Mouse (Mus musculus) olfactory bulb, adult 2 months (tissue): ENCODE data around the gene Lta. TPM values are rescaled to one million over a fixed set of nuclear protein-coding genes. Genes with fewer than 3 reads are reported as not detected.
A peak's percentile ranks its signal among the peaks of the same experiment; 100 is the strongest.

ENCODE experiments used
- H3K27ac ChIP-seq: fragments of 200-500 bp; 2 replicates; pipeline ENCODE4 v1.5.1; 2012; ENCODE audit warnings: low read depth, low read length; ENCODE audit not compliant: insufficient read depth
- H3K4me1 ChIP-seq: fragments of 200-500 bp; 2 replicates; pipeline ENCODE4 v1.6.1; 2012; ENCODE audit warnings: low read length; ENCODE audit not compliant: control insufficient read depth, insufficient read depth
- H3K4me3 ChIP-seq: fragments of 200-500 bp; 2 replicates; pipeline ENCODE4 v1.5.1; 2012; ENCODE audit warnings: mild to moderate bottlenecking, low read depth, low read length, moderate library complexity; ENCODE audit not compliant: insufficient read depth
- CTCF ChIP-seq: fragments of 200-500 bp; IDR thresholded peaks from 2 replicates; pipeline ENCODE4 v1.5.1; 2012; ENCODE audit warnings: low read depth, mild to moderate bottlenecking, low read length, moderate library complexity; ENCODE audit not compliant: insufficient read depth
- POLR2A ChIP-seq: fragments of 200-500 bp; IDR thresholded peaks from 2 replicates; pipeline ENCODE4 v1.6.1; 2012; ENCODE audit warnings: mild to moderate bottlenecking, low read depth, low read length, moderate library complexity; ENCODE audit not compliant: insufficient read depth
- WGBS: fragments of 180-500 bp; shearing (Covaris S2); methylation state at CpG from one replicate; pipeline ENCODE4 v1.1.7; 2018; 5-methylcytosine and 5-hydroxymethylcytosine counted together
- polyA plus RNA-seq: library from polyadenylated mRNA; stranded (reverse); fragments of >200 nt; gene quantifications from 2 replicates; pipeline ENCODE4 v1.2.4, GENCODE M21; 2012; ENCODE audit warnings: low replicate concordance; ENCODE audit not compliant: missing spikeins, insufficient read depth, insufficient read length

Gene Lta
- polyA plus RNA-seq, 1 experiment: not detected

- H3K27ac ChIP-seq: no peak within 1 kb of the TSS
- H3K4me3 ChIP-seq: peak within 1 kb of the TSS; percentile 44
- H3K4me1 ChIP-seq: peaks cover 14% of the 10 kb centered on the region
- no peak for TF ChIP-seq CTCF
- no peak for TF ChIP-seq POLR2A
- WGBS: 85% methylated on average over 28 of the region's 28 CpGs
These were observed 11.0 kb downstream of the Lta start, which contains the start of gene Ltb for GRCm38 (mm10) chr17:35193881-35194843. Gene Ltb (plus strand): TSS chr17:35194439.

GRCm38 (mm10) chr17:35192924-35193323 is 12.2 kb downstream of the Lta start:
- WGBS: 91% methylated on average over 5 of the region's 5 CpGs
- H3K27ac ChIP-seq: no peak overlapping the region
- no peak for TF ChIP-seq POLR2A
- no peak for TF ChIP-seq CTCF

GRCm38 (mm10) chr17:35191723-35192122 is 13.4 kb downstream of the Lta start:
- WGBS: 63% methylated on average over 2 of the region's 2 CpGs
- H3K4me1 ChIP-seq: peaks cover 15% of the 10 kb centered on the region
- H3K4me3 ChIP-seq: no peak overlapping the region
- TF ChIP-seq POLR2A: no peak
- no peak for TF ChIP-seq CTCF
- no peak overlapping the region for H3K27ac ChIP-seq

More at GRCm38 (mm10) chr17:35192924-35193323, 12.2 kb downstream of the Lta start:
- H3K4me3 ChIP-seq: no peak overlapping the region
- H3K4me1 ChIP-seq: peaks cover 14% of the 10 kb centered on the region

- H3K27ac ChIP-seq: no peak overlapping the region
- H3K4me1 ChIP-seq: peaks cover 7% of the 10 kb centered on the region
- H3K4me3 ChIP-seq: no peak overlapping the region
- WGBS: 74% methylated on average over 4 of the region's 4 CpGs
- TF ChIP-seq CTCF (no peak), POLR2A (no peak)
These were observed 15.1 kb downstream of the Lta start for GRCm38 (mm10) chr17:35190096-35190495.

GRCm38 (mm10) chr17:35189186-35189585 is 16.0 kb downstream of the Lta start:
- 90% methylated on average over 1 of the region's 1 CpGs for WGBS
- TF ChIP-seq POLR2A: no peak
- no peak for TF ChIP-seq CTCF
- Histone ChIP-seq H3K4me1 (peaks cover 5% of the 10 kb centered on the region), H3K27ac (no peak overlapping the region), H3K4me3 (no peak overlapping the region)

- H3K27ac ChIP-seq: no peak within 1 kb of the TSS
- WGBS: 76% methylated on average over 7 of the region's 7 CpGs
- TF ChIP-seq CTCF (no peak), POLR2A (no peak)
These were observed 17.1 kb downstream of the Lta start, which contains the start of gene Lst1 for GRCm38 (mm10) chr17:35187959-35188610. Gene Lst1 (minus strand): TSS chr17:35188439.

GRCm38 (mm10) chr17:35187345-35187744 is 17.8 kb downstream of the Lta start:
- WGBS: 80% methylated on average over 4 of the region's 4 CpGs
- H3K4me3 ChIP-seq: no peak overlapping the region
- H3K27ac ChIP-seq: no peak overlapping the region
- H3K4me1 ChIP-seq: peaks cover 5% of the 10 kb centered on the region
- no peak for TF ChIP-seq POLR2A
- no peak for TF ChIP-seq CTCF

More at GRCm38 (mm10) chr17:35187959-35188610, 17.1 kb downstream of the Lta start, which contains the start of gene Lst1:
- Histone ChIP-seq H3K4me3 (no peak within 1 kb of the TSS), H3K4me1 (peaks cover 5% of the 10 kb centered on the region)

- no peak for TF ChIP-seq POLR2A
- TF ChIP-seq CTCF: no peak
- peaks cover 5% of the 10 kb centered on the region for H3K4me1 ChIP-seq
- 2% methylated on average over 4 of the region's 4 CpGs for WGBS
- H3K27ac ChIP-seq: no peak overlapping the region
- H3K4me3 ChIP-seq: 0 out of 2 replicates have a peak overlapping the region, but pooled peaks have one; percentile 1
These were observed 18.5 kb downstream of the Lta start for GRCm38 (mm10) chr17:35186681-35187080.
